Mouse (Mus musculus) hindbrain, postnatal 0 days (tissue): Measurements from ENCODE around the gene Eps8l3. TPM values are rescaled to one million over a fixed set of nuclear protein-coding genes. Genes with fewer than 3 reads are reported as not detected.

Source experiments
- ATAC-seq: fragments of 200-750 bp; cut with Nextera tagmentation; 2 replicates; pipeline ENCODE4 v1.8.0; 2017; ENCODE audit warnings: mild to moderate bottlenecking, moderate TSS enrichment, moderate library complexity
- DNase-seq: peaks from one replicate; pipeline ENCODE4 v3.0.0-alpha.2; 2015; ENCODE audit warnings: low spot score
- H3K27ac ChIP-seq: fragments of 300-500 bp; sonication (generic); 2 replicates; pipeline ENCODE4 v1.5.1; 2014; ENCODE audit warnings: mild to moderate bottlenecking
- H3K27me3 ChIP-seq: fragments of 300-500 bp; sonication (generic); 2 replicates; pipeline ENCODE4 v1.6.1; 2014; ENCODE audit warnings: low read length, mixed read lengths; ENCODE audit not compliant: insufficient read depth
- H3K36me3 ChIP-seq: fragments of 300-500 bp; sonication (generic); 2 replicates; pipeline ENCODE4 v1.6.1; 2014; ENCODE audit warnings: low read length, mixed read lengths; ENCODE audit not compliant: insufficient read depth
- H3K4me1 ChIP-seq: fragments of 300-500 bp; sonication (generic); 2 replicates; pipeline ENCODE4 v1.6.1; 2014; ENCODE audit warnings: antibody characterized with exemption, low read length, mixed read lengths; ENCODE audit not compliant: insufficient read depth
- H3K4me2 ChIP-seq: fragments of 300-500 bp; sonication (generic); 2 replicates; pipeline ENCODE4 v1.6.1; 2014; ENCODE audit warnings: low read depth, mild to moderate bottlenecking, low read length, moderate library complexity, mixed read lengths
- H3K4me3 ChIP-seq: fragments of 300-500 bp; sonication (generic); 2 replicates; pipeline ENCODE4 v1.5.1; 2014; ENCODE audit warnings: low read length
- H3K9ac ChIP-seq: fragments of 300-500 bp; sonication (generic); replicated peaks from 2 replicates; pipeline ENCODE4 v1.6.1; 2014; ENCODE audit warnings: mild to moderate bottlenecking, low read length, moderate library complexity, mixed read lengths
- H3K9me3 ChIP-seq: fragments of 300-500 bp; sonication (generic); 2 replicates; pipeline ENCODE4 v1.6.1; 2016; ENCODE audit warnings: low read length, mixed read lengths
- CTCF ChIP-seq: IDR thresholded peaks from 2 replicates; pipeline ENCODE4 v1.5.1; 2016; ENCODE audit warnings: antibody characterized with exemption, control low read depth, low read depth
- WGBS: fragments of 180-500 bp; shearing (Covaris S2); extraction: QIAGEN DNeasy Blood & Tissue Kit; methylation state at CpG from one replicate; pipeline ENCODE4 v1.1.7; 2014; 5-methylcytosine and 5-hydroxymethylcytosine counted together
- polyA plus RNA-seq: library from polyadenylated mRNA; unstranded; fragments of >200 nt; fragmentation: Nextera tagmentation; extraction: Ambion mirVana; gene quantifications from 2 replicates; pipeline ENCODE4 v1.2.1, GENCODE M21; 2015
- total RNA-seq: library from RNA; depleted of rRNA; stranded (reverse); fragments of >200 nt; gene quantifications from 2 replicates; pipeline ENCODE4 v1.2.3, GENCODE M21; 2014

Gene Eps8l3
- total and polyA plus RNA-seq, 2 experiments from 2014 or later = not detected

DNA sequence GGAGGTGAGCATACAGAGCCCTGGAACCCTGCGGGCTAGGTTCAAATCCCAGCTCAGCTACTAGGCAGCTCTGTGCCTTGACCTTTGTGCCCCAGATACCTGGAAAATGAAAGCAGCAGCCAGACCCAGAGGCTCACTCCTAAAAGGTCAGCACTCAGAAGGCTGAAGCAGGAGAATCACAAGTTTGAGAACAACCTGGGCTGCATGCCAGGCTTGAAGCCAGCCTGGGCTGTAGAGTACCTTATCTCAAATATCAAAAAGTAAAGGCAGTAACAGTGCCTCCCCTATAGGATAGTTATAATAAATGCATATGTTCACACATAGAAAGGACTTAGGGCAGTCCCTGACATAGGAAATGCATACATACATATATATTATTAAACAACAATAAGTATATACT lies 43.7 kb upstream of the Eps8l3 start:
- ATAC-seq = no peak
- H3K36me3 ChIP-seq = no peaks in the 10 kb centered on the region

DNA sequence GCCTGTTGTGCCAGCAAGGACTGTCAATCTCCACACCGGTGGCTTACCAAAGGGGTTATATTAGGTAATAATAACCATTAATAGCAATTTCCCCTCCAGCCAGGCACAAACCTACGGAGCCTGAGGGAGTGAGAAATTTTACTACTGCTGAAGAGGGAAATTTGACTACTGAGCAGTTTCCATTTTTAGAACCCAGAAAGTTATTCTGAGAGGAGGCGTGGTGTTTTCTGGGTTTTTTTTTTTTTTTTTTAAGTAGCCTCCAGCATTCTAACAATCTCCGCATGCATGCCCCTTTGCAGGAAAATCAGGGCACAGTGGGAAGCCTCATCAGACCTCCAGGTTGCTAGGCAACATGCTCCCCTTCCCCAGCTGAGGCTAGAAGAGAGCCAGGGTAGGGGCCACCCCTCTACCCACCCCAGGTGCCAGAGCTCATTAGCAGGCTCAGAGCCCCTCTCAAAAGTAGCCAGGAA lies 43.1 kb upstream of the Eps8l3 start:
- Histone ChIP-seq H3K9ac (no peak overlapping the region), H3K9me3 (no peaks in the 10 kb centered on the region), H3K27me3 (no peaks in the 10 kb centered on the region), H3K4me1 (peaks cover 11% of the 10 kb centered on the region; the same call in 1 of the 2 replicates), H3K4me3 (no peak overlapping the region), H3K27ac (no peak overlapping the region), H3K36me3 (no peaks in the 10 kb centered on the region), H3K4me2 (no peak overlapping the region)
- 16% methylated on average over 4 of the region's 4 CpGs for WGBS
- TF ChIP-seq CTCF = no peak
- ATAC-seq = peak; percentile 64; the same call in 1 of the 2 replicates
- peak; percentile 69 for DNase-seq

More for the DNA sequence above, 43.7 kb upstream of the Eps8l3 start:
- peaks cover 11% of the 10 kb centered on the region; the same call in 1 of the 2 replicates for H3K4me1 ChIP-seq
- no peak overlapping the region for H3K9ac ChIP-seq
- TF ChIP-seq CTCF = no peak
- no peak for DNase-seq
- H3K4me3 ChIP-seq = no peak overlapping the region
- no peak overlapping the region for H3K4me2 ChIP-seq
- WGBS = 73% methylated on average over 1 of the region's 1 CpGs
- no peaks in the 10 kb centered on the region for H3K27me3 ChIP-seq
- H3K27ac ChIP-seq = no peak overlapping the region
- no peaks in the 10 kb centered on the region for H3K9me3 ChIP-seq

DNA sequence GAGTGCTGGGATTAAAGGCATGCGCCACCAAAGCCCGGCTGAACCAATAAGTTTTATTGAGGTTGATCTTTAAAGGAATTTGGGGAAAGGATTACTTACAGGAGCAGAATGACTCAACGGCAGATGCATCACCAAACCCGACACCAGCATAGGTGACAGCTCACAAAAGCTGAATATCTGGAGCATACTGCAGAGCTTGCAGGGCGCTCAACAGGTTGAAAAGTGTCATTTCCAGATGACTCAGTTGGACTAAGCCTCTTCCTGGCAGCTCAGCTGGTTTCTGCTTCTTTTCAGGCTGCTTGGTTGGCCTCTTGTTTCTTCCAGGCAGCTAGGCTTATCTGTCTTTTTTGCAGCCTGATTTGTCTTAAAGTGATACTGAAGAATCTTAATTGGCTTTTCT lies 41.7 kb upstream of the Eps8l3 start:
- H3K9ac ChIP-seq = no peak overlapping the region
- DNase-seq = no peak
- no peak overlapping the region for H3K4me3 ChIP-seq
- ATAC-seq = no peak
- peaks cover 11% of the 10 kb centered on the region; the same call in 1 of the 2 replicates for H3K4me1 ChIP-seq
- TF ChIP-seq CTCF = no peak
- H3K27me3 ChIP-seq = no peaks in the 10 kb centered on the region
- no peaks in the 10 kb centered on the region for H3K36me3 ChIP-seq
- no peak overlapping the region for H3K27ac ChIP-seq
- H3K4me2 ChIP-seq = no peak overlapping the region
- H3K9me3 ChIP-seq = no peaks in the 10 kb centered on the region
- WGBS = 93% methylated on average over 5 of the region's 5 CpGs

DNA sequence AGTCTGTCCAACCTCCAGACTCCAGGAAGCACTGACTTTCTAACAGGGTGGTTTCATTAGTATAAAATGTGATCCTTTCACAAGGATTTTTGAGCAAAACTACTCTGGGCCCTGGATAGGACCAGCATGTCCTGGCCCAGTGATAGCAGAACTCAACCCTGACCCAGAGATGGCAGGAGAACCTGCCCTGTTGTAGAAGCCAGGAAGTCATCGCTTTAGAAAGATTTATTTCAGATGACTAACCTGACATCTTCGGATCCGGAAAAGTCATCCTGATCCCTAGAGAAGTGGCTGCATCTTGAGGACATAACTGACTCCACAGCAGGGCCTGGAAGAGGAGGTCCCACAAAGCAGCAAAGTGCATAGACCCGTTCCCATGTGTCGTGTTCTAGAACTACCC lies 37.2 kb upstream of the Eps8l3 start:
- no peak for ATAC-seq
- Histone ChIP-seq H3K9ac (no peak overlapping the region), H3K27ac (no peak overlapping the region), H3K36me3 (no peaks in the 10 kb centered on the region), H3K27me3 (no peaks in the 10 kb centered on the region), H3K4me1 (peaks cover 6% of the 10 kb centered on the region; the same call in 1 of the 2 replicates), H3K9me3 (no peaks in the 10 kb centered on the region), H3K4me2 (no peak overlapping the region), H3K4me3 (no peak overlapping the region)
- TF ChIP-seq CTCF = no peak
- 87% methylated on average over 5 of the region's 5 CpGs for WGBS
- no peak for DNase-seq

DNA sequence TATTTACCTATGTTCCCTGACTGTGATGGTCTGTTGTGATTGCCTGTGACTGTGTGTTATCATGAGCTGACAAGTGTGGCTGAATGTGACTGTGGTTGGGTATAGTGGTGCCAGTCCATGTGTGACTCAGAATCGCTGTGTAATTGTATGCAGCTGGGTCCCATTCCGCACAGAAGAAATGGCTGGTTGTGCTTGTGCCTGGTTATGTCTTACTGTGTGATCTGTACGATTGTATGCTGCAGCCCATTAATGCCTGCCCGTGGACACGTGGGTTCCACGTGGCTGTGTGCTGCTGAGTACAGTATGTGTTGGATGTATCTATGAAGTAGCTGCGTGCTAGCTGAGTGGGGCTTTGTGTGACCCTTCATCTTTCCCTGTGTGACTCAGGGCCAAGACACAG lies 36.2 kb upstream of the Eps8l3 start:
- Histone ChIP-seq H3K4me1 (peaks cover 6% of the 10 kb centered on the region; the same call in 1 of the 2 replicates), H3K9ac (no peak overlapping the region)
- 81% methylated on average over 7 of the region's 7 CpGs for WGBS

DNA sequence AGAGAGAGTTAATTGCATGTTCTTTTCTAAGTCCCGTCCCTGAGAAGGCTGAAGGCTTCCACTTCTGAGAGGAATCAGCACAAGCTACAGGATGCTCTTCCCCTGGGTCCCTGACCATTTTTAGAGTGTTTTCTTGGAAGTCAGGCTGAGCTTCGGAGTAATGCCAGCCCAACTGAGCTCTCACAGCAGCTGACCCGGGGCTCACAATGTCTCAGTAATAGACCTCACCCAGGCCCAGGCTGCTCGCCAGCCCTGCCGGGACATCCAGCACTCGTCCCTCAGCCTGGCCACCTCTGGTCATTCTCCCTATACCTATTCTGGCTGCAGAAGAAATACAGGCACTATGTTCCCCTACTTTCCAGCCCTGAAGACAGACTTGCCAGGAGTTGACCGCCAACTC lies 35.7 kb upstream of the Eps8l3 start:
- ATAC-seq (no peak), DNase-seq (peak; percentile 27)
- Histone ChIP-seq H3K27ac (0 out of 2 replicates have a peak overlapping the region, but pooled peaks have one; percentile 5), H3K9ac (no peak overlapping the region), H3K4me3 (no peak overlapping the region), H3K4me2 (no peak overlapping the region), H3K27me3 (no peaks in the 10 kb centered on the region), H3K36me3 (no peaks in the 10 kb centered on the region), H3K9me3 (no peaks in the 10 kb centered on the region), H3K4me1 (peaks cover 6% of the 10 kb centered on the region; the same call in 1 of the 2 replicates)
- 65% methylated on average over 7 of the region's 7 CpGs for WGBS
- TF ChIP-seq CTCF = no peak

More for the DNA sequence above, 36.2 kb upstream of the Eps8l3 start:
- H3K27me3 ChIP-seq = no peaks in the 10 kb centered on the region
- DNase-seq (no peak), ATAC-seq (no peak)
- H3K36me3 ChIP-seq = no peaks in the 10 kb centered on the region
- TF ChIP-seq CTCF = no peak
- H3K4me3 ChIP-seq = no peak overlapping the region
- 0 out of 2 replicates have a peak overlapping the region, but pooled peaks have one; percentile 5 for H3K27ac ChIP-seq
- H3K4me2 ChIP-seq = no peak overlapping the region
- H3K9me3 ChIP-seq = no peaks in the 10 kb centered on the region

DNA sequence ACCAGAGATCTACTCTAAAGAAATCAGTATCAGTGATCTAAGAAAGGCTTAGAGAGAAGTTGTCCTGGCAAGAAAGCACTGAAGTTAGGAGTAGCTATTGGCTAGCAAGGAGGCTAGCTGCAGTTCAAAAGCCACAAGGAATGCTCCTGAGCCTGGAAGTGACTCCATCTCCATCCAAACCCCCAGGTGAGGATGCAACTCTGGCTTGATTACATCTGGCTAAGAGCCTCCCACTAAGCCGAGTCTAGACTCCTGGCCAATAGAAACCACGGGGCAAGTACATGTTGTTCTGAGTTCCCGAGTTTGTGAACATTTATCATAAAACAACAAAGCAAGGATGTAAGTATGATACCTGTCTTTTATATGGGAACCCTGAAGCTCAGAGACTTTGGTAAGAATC lies 33.6 kb upstream of the Eps8l3 start:
- Histone ChIP-seq H3K4me3 (no peak overlapping the region), H3K27ac (no peak overlapping the region), H3K36me3 (no peaks in the 10 kb centered on the region), H3K9me3 (no peaks in the 10 kb centered on the region), H3K9ac (no peak overlapping the region), H3K4me1 (peaks cover 6% of the 10 kb centered on the region; the same call in 1 of the 2 replicates), H3K27me3 (no peaks in the 10 kb centered on the region), H3K4me2 (no peak overlapping the region)
- 87% methylated on average over 3 of the region's 3 CpGs for WGBS
- DNase-seq (no peak), ATAC-seq (no peak)
- TF ChIP-seq CTCF = no peak
